Mouse (Mus musculus) liver, embryonic 16.5 days (tissue): Measurements from ENCODE around the gene Syt15. TPM values are rescaled to one million over a fixed set of nuclear protein-coding genes. Genes with fewer than 3 reads are reported as not detected.
A peak's percentile ranks its signal among the peaks of the same experiment; 100 is the strongest.

Experiments used
- ATAC-seq: fragments of 200-750 bp; cut with Nextera tagmentation; 2 replicates; pipeline ENCODE4 v1.8.0; 2017; ENCODE audit warnings: low read depth, mild to moderate bottlenecking, moderate number of reproducible peaks, moderate library complexity
- H3K27ac ChIP-seq: fragments of 300-500 bp; sonication (generic); 2 replicates; pipeline ENCODE4 v1.5.1; 2014; ENCODE audit warnings: mild to moderate bottlenecking, low read length
- H3K27me3 ChIP-seq: fragments of 300-500 bp; sonication (generic); 2 replicates; pipeline ENCODE4 v1.6.1; 2014; ENCODE audit warnings: low read depth, low read length, mixed read lengths; ENCODE audit not compliant: control insufficient read depth, insufficient read depth
- H3K36me3 ChIP-seq: fragments of 300-500 bp; sonication (generic); 2 replicates; pipeline ENCODE4 v1.6.1; 2014; ENCODE audit warnings: mild to moderate bottlenecking; ENCODE audit not compliant: control insufficient read depth, insufficient read depth
- H3K4me1 ChIP-seq: fragments of 300-500 bp; sonication (generic); 2 replicates; pipeline ENCODE4 v1.6.1; 2014; ENCODE audit warnings: low read depth, low read length, mixed read lengths; ENCODE audit not compliant: control insufficient read depth
- H3K4me2 ChIP-seq: fragments of 300-500 bp; sonication (generic); 2 replicates; pipeline ENCODE4 v1.6.1; 2014; ENCODE audit warnings: low read depth, low read length, mixed read lengths
- H3K4me3 ChIP-seq: fragments of 300-500 bp; sonication (generic); 2 replicates; pipeline ENCODE4 v1.5.1; 2014; ENCODE audit warnings: low read depth, mild to moderate bottlenecking, low read length
- H3K9ac ChIP-seq: fragments of 300-500 bp; sonication (generic); 2 replicates; pipeline ENCODE4 v1.6.1; 2014; ENCODE audit warnings: low read depth, low read length
- H3K9me3 ChIP-seq: fragments of 300-500 bp; sonication (generic); replicated peaks from 2 replicates; pipeline ENCODE4 v1.6.1; 2016; ENCODE audit warnings: low read length; ENCODE audit not compliant: control insufficient read depth
- WGBS: fragments of 180-500 bp; shearing (Covaris S2); extraction: QIAGEN DNeasy Blood & Tissue Kit; methylation state at CpG from one replicate; pipeline ENCODE4 v1.1.7; 2014; ENCODE audit not compliant: insufficient replicate concordance; 5-methylcytosine and 5-hydroxymethylcytosine counted together
- polyA plus RNA-seq: library from polyadenylated mRNA; unstranded; fragments of >200 nt; fragmentation: Nextera tagmentation; extraction: Ambion mirVana; gene quantifications from 2 replicates; pipeline ENCODE4 v1.2.1, GENCODE M21; 2015

Gene Syt15
- polyA plus RNA-seq, 1 experiment from 2014 or later = 0.57 TPM

GRCm38 (mm10) chr14:34274141-34274540 is 54.7 kb downstream of the Syt15 start:
- H3K9me3 ChIP-seq = no peaks in the 10 kb centered on the region
- no peak overlapping the region for H3K4me3 ChIP-seq
- H3K27ac ChIP-seq = 0 out of 2 replicates have a peak overlapping the region, but pooled peaks have one; percentile 38
- no peaks in the 10 kb centered on the region for H3K4me1 ChIP-seq
- 0 out of 2 replicates have a peak, but pooled peaks have one; percentile 25 for ATAC-seq
- WGBS = 84% methylated on average over 3 of the region's 3 CpGs
- no peaks in the 10 kb centered on the region for H3K27me3 ChIP-seq
- no peak overlapping the region for H3K9ac ChIP-seq
- no peak overlapping the region for H3K4me2 ChIP-seq
- no peaks in the 10 kb centered on the region for H3K36me3 ChIP-seq

GRCm38 (mm10) chr14:34275225-34275624 is 55.8 kb downstream of the Syt15 start:
- H3K4me1 ChIP-seq = no peaks in the 10 kb centered on the region
- no peaks in the 10 kb centered on the region for H3K9me3 ChIP-seq
- H3K9ac ChIP-seq = no peak overlapping the region
- 57% methylated on average over 4 of the region's 4 CpGs for WGBS
- no peaks in the 10 kb centered on the region for H3K36me3 ChIP-seq
- H3K4me2 ChIP-seq = peak overlapping the region; percentile 11; the same call in 1 of the 2 replicates
- peak overlapping the region; percentile 69 for H3K27ac ChIP-seq
- H3K4me3 ChIP-seq = no peak overlapping the region
- peak; percentile 91 for ATAC-seq
- H3K27me3 ChIP-seq = no peaks in the 10 kb centered on the region

- Histone ChIP-seq H3K36me3 (no peaks in the 10 kb centered on the region), H3K4me3 (no peak overlapping the region), H3K4me1 (no peaks in the 10 kb centered on the region), H3K4me2 (no peak overlapping the region), H3K9ac (no peak overlapping the region), H3K27me3 (no peaks in the 10 kb centered on the region), H3K9me3 (no peaks in the 10 kb centered on the region), H3K27ac (no peak overlapping the region)
- no peak for ATAC-seq
- 60% methylated on average over 4 of the region's 4 CpGs for WGBS
These were observed 60.3 kb downstream of the Syt15 start for GRCm38 (mm10) chr14:34279726-34280125.

Other genes with a start within 250 kb of the Syt15 start
- gene Zfp488, start 240.8 kb upstream of the Syt15 start, polyA plus RNA-seq = not detected in 2 replicates
- gene Gm30083, start 204.4 kb upstream of the Syt15 start, polyA plus RNA-seq = not detected in 2 replicates
- gene Gm5460, start 202.8 kb upstream of the Syt15 start, polyA plus RNA-seq = not detected in 2 replicates
- not detected in 2 replicates for gene Antxrl, start 166.9 kb upstream of the Syt15 start, polyA plus RNA-seq
- 0.07 and 0.08 TPM in 2 replicates for gene Anxa8, start 133.6 kb upstream of the Syt15 start, polyA plus RNA-seq
- gene A630023A22Rik, start 116.8 kb upstream of the Syt15 start, polyA plus RNA-seq = not detected in 2 replicates
- not detected in 2 replicates for gene Npy4r, start 67.1 kb upstream of the Syt15 start, polyA plus RNA-seq
- 0.02 and 0.09 TPM in 2 replicates for gene Gprin2, start 17.9 kb upstream of the Syt15 start, polyA plus RNA-seq
- 7.6 and 8.3 TPM in 2 replicates for gene Shld2, start 90.9 kb downstream of the Syt15 start, polyA plus RNA-seq
- 145 and 155 TPM in 2 replicates for gene Glud1, start 91.1 kb downstream of the Syt15 start, polyA plus RNA-seq
- 0.35 and 0.57 TPM in 2 replicates for gene Fam25c, start 135.8 kb downstream of the Syt15 start, polyA plus RNA-seq
- gene Sncg, start 155.2 kb downstream of the Syt15 start, polyA plus RNA-seq = 0.11 and 0.24 TPM in 2 replicates
- gene Mmrn2, start 155.9 kb downstream of the Syt15 start, polyA plus RNA-seq = 3.0 and 3.4 TPM in 2 replicates